Mouse (Mus musculus) spleen, postnatal 4 days (tissue): Measurements from ENCODE around the gene Tcf3.

Experiments used
- DNase-seq, 2 experiments: peaks; one replicate each; pipeline ENCODE4 v3.0.0; 2022; ENCODE audit warnings: low spot score in 2 of 2

Gene Tcf3

DNA sequence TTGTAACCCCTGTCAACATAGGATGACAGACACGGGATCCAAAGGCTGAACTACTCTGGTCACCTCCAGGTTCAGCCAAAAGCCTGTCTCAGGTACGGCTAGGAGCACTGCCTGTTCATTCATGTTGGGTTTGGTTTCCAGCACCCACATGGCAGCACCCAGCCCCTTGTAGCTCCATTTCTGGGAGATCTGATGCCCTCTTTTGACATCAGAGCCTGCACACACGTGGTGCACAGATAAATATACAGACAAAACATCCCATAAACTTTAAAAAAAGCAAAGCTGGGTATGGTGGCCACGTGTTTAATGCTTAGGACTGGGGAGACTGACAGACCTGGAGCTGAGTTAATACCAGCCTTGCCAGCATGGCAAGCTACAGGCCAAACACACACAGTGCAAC is 25.5 kb downstream of the Tcf3 start:
- no peak for DNase-seq

GRCm38 (mm10) chr10:80406684-80407501 is 26.6 kb downstream of the Tcf3 start, which contains the start of gene Uqcr11:
Gene Uqcr11 (minus strand): TSS chr10:80406830.
- DNase-seq = peak; percentile 90 to 95

DNA sequence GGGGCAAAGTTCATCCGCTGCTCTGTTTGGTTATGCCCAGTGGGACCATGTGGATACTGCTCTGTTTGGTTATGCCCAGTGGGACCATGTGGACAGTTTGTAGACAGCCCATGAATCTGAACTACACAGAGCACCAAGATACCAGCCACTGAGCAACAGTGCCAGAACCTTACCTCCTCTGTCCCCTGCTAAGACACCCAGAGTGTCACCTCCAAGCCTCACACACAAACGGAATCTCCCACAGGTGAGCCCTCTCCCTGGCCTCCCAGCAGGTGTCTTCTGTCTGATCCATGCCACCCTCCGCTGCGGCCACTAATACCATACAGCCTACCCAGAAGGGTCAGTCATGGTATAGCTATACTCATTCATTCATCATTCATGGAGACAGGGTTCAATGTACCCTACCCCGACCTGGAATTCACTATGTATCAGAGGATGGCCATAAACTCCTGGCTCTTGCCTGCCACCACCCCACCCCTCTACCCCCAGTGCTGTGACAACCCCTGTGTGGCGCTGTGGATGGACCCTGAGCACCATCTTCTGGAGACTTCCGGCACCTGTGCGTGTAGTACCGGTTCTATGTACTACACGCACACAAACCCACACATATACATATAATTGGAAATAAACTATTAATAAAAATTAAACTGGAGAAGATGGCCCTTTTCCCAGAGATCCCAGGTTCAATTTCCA is 27.8 kb downstream of the Tcf3 start:
- no peak for DNase-seq

GRCm38 (mm10) chr10:80403044-80403692 is 30.3 kb downstream of the Tcf3 start:
- no peak for DNase-seq

- no peak for DNase-seq
These were observed 32.7 kb downstream of the Tcf3 start for GRCm38 (mm10) chr10:80400704-80401161.

DNA sequence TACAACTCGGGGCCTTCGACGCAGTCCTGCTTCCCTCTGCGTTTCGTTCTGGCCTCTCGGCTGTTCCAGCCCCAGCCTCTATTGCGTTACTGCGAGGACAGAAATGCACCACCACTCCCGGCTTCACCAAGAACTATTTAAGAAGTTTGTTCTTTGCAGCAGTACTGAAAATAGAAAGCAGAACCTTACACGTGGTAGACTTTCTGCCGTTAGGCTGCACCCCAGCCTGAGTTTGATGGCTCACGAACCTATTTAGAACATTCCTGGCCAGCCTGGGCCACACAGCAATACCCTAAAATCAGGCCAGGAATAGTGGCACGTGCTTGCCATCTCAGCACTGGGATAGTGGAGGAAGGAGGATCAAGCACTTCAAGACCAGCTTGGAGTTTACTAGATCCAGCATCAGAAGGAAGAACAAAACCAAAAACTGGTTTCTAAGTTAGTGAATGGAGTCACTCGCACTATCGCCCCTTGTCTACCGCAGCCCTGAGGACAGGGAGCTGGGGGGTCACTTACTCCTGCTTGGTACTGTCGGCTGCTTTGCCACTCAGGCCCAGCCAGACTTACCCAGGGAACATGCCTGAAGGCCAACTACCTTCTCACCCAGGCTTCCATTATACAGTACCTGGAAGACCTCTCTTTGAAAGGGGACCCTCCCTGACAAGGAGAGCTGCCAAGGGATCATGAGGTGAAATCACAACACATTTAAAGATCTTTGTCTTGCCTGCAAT is 33.3 kb downstream of the Tcf3 start:
- no peak for DNase-seq

DNA sequence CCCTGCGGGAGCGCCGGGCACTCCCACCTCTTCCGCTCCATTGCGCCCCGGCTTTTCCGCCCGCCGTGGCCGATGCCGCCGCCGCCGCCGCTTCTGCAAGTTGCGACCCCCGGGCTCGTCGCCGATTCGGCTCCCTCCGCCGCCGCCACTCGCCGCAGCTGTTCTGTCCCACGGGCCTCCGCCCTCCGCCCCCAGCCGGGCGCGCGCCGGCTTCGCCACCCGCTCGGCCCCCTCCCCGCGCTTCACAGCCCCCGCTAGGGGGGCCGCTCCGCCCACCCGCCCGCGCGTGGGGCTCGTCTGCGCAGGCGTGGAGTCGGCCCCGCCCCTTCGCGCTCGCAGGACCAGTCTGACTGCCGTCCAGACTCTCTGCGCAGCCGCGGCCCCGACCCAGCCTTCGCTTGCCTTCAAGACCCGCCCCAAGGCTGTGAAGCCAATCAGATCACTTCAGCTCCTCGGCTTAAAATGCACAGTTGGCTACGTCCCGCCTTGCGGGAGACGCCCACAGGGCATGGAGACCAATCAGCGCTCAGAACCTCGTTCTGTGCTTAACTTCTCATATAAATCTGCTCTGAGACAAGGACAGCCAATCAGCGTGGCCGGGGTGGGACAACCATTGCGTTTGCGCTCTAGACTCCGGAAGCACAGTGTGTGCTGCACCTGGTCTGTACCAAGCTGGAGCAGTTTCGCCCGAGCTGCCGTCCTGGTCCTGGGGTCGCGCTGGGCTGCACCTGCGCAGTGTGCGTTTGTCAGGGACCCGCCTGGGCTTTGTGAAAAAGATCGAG is 34.1 kb downstream of the Tcf3 start, which contains the start of gene Mbd3:
Gene Mbd3, minus strand, starts transcription at position 360 of the 782 bp plus-strand sequence.
- peak; percentile 99 for DNase-seq

GRCm38 (mm10) chr10:80398719-80399190 is 34.7 kb downstream of the Tcf3 start:
- peak; percentile 99 to 100 for DNase-seq

DNA sequence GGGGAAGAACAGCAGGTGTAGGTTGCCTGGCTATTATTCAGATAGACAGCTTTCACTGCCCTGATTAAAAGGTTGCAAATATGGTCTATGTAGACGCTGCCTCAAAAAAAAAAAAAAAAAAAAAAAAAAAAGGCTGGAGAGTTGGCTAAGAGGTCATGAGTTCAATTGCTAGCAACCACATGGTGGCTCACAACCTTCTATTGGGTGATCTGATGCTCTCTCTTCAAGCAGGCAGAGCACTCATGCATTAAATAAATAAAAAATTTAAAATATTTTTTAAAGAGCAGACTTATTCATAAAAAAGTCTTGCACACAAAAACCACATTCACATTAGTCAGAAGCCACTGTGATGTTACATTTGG is 35.3 kb downstream of the Tcf3 start:
- DNase-seq = no peak

DNA sequence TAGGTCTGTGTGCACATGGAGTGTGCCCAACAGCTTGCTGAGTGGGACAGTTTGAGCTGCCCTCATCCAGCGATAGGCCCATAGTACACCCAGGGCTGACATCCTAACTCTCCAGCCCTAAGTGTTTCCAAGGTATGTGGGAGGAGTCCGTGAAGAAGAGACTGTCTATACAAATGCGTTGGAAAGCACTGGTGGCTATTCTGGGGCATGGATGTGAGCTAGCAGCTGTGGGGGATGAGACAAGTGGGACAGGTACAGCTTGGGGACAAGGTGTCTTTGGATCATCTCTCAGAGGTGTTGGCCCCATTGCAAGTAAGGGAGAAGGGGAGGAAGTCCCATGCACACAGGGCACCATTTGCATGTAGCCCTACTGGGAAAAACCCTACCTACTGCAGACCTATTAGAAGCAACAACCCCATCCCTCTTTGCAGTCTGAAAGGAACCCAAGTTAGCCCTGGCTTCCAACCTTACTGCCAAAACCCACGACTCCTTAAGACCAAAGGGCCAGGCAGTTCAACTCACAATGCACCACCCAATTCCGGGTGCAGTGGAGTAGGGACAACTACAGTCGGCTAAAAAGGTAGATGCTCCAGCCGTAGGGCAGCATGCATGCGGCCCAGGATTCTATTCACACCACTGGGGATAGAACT is 35.8 kb downstream of the Tcf3 start:
- no peak for DNase-seq

- DNase-seq = no peak
These were observed 36.5 kb downstream of the Tcf3 start for GRCm38 (mm10) chr10:80396822-80397523.

DNA sequence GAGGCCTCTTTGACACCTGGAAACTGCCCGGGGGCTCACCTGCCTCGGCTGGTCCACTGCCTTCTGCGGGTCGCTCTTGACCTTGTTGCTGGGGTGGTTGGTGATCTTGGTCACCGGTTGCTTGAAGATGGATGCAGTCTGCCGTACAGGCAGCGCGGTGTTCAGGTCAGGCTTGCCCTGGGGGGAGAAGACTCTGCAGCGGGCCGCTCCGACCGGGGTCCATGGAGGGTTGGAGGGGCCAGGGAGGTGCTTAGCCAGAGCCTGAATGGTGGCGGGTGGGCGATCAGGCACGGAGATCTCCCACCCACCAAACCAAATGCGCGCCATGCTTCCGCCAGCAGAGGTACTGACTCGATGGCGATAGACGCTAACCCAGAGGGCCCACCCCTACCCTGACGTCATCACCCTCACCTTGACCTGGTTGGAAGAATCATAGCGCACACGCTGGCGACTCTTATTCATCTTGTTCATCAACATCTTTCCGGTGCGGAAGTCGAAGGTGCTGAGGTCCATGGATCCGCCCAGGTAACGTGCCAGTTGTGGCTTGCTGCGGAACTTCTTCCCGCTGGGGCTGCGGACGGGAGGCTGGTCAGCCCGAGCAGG is 38.3 kb downstream of the Tcf3 start:
- no peak for DNase-seq

- no peak for DNase-seq
These were observed 40.8 kb downstream of the Tcf3 start for GRCm38 (mm10) chr10:80392687-80393086.

DNA sequence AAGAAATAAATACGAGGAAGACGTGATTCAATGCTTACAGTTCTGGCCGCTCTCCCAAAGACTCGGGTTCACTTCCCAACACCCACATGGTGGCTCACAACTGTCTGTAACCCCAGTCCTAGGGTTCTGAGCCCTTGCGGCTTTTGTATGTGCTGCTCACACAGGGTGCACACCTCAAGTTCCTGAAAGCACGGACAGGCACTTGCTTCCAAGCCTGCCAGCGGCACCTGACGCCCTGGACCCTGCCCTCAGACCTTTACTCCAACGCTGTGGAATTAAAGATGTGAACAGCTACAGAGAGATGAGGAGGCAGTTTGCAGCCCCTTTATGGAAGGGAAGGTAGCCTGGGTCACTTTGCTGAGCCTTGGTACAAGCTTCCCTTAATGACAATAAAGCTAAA is 42.8 kb downstream of the Tcf3 start:
- no peak for DNase-seq

GRCm38 (mm10) chr10:80389185-80389708 is 44.2 kb downstream of the Tcf3 start:
- DNase-seq = no peak

DNA sequence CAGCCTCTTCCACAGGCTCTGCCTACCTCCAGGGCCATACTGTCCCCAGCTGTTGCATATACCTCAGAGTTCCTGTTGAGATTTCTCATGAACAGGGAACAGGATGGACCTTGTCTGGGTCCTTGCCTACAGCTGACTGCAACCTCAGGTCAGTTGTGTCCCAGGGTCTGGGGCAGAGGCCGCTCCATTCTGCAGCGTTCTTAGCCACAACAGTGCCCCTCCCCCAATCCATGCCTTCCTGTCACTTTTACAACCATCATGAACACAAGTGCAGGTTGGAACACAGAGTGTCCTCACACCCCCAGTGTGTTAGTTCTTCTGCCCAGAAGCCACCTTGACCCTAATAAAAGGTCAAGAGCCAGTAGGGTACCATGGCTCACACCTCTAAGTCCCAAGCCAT is 44.7 kb downstream of the Tcf3 start:
- DNase-seq = no peak

- DNase-seq = peak; percentile 84 to 94
These were observed 45.9 kb downstream of the Tcf3 start, which contains the start of gene Mex3d for GRCm38 (mm10) chr10:80387522-80387959. Gene Mex3d (minus strand): TSS chr10:80387659.

GRCm38 (mm10) chr10:80386735-80387471 is 46.5 kb downstream of the Tcf3 start:
- no peak for DNase-seq
